Mouse (Mus musculus) splenic B cell, adult 2 months (primary cell): ENCODE results near the gene 1700001O22Rik.

Experiments
- DNase-seq: peaks from one replicate; pipeline ENCODE4 v3.0.0-alpha.2; 2011; ENCODE audit warnings: low read depth, low spot score
- H3K27me3 ChIP-seq: 2 replicates; pipeline ENCODE4 v1.6.1; 2012; ENCODE audit warnings: mild to moderate bottlenecking, low read length, moderate library complexity, mixed read lengths; ENCODE audit not compliant: control insufficient read depth, poor library complexity, insufficient read depth, severe bottlenecking
- H3K36me3 ChIP-seq: 2 replicates; pipeline ENCODE4 v1.6.1; 2012; ENCODE audit warnings: mild to moderate bottlenecking, low read length, moderate library complexity, mixed read lengths; ENCODE audit not compliant: control insufficient read depth, poor library complexity, insufficient read depth, severe bottlenecking

1700001O22Rik gene

DNA sequence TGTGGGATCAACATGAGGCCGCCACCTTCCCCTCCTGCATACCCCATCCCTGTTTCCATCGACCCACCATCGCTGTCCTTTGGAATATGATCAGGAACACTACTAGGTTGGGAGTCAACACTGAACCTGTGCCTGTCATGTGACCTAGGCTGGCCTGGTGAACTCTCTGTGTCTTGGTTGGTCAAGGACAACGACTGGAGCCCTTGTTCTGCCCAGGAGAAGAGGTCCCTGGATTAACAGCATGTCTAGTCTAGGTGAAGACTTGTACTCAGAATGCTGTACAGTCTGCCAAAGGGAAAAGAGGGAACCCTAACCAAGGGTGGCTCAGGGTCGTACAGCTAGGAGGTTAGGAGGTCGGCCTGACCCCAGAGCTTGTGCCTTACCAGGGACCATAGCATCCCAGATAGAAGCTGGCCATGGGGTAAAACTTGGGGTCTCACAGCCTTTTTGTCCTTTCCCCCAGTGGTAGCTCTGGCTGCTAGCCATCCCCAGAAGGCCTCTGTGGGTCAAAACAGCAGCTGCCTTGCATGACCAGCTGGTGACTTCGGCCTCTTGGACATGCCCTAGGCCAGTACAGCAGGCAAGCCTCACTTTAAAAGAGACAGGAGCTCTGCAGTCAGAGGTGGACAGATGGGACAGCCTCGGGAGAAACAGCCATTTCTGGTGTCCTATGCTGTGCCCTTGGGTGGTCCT is 30.0 kb downstream of the 1700001O22Rik start:
- Histone ChIP-seq H3K27me3 (peaks cover 3% of the 10 kb centered on the region; the same call in 1 of the 2 replicates), H3K36me3 (no peaks in the 10 kb centered on the region)
- no peak for DNase-seq

DNA sequence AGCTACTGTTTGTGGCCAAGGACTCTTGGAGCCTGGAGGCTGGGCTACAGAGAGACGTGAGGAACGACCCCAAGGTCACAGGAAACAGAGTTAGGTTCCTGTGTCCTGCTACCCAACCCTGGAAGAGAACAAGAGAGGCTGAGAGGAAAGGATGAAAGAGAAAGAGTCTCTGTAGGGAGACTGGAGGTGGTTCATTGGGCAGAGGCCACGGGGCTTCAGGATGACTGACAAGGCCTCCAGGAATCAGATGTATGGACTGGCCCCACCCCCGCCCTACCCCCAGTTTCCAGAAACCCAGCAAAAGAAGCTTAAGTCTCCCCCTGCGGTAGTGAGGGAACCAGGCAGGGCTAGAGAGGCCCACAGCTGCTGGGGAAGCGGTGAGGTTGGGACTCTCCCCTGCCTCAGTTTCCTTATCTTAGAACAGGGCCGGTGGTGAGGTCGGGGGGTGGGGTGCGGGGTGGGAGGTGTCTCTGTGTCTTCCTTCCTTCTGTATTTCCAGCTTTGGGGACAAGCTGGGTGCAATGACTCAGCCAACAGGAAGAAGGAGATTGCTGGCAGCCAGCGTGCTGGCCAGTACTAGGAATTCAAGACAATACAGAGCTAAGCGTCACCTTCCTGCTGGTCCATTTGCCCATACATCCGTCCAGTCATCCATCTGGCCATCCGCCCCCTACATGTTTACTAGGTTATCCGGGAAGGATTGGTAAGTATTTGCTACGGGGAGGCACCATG is 30.7 kb downstream of the 1700001O22Rik start:
- Histone ChIP-seq H3K27me3 (peaks cover 3% of the 10 kb centered on the region; the same call in 1 of the 2 replicates), H3K36me3 (no peaks in the 10 kb centered on the region)
- DNase-seq, result no peak

DNA sequence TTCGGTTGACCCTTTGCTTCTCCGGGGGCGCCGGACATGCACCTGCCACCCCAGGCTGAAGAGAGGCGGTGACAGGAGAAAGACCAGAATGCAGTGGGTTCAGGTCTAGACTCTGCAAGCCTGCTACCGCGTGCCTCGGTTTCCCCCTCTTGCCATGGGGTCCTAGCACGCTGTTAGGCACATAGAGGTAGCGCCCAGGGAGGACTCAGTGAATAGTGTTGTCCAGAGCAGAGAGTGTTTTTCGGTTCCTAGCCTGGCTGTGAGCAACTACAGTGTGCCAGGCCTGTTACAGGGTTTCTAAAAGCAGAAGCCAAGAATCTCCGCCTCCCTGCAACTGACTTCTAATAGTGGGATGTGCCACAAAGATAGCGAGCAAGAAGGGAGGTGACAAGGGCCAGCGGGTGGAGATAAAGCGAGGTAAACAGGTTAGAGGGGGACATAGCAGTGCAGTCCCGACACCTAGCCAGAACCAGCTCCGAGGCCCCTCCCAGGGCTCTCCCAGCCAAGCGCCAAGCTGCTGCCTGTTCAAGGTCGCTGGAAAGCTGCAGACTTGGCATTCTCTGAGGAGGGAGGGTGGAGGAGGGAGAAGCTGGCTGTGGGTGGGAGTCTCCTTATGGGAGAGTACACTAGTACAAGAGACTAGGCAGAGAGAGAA is 31.5 kb downstream of the 1700001O22Rik start:
- no peak for DNase-seq
- no peaks in the 10 kb centered on the region for H3K36me3 ChIP-seq
- H3K27me3 ChIP-seq, result peaks cover 3% of the 10 kb centered on the region; the same call in 1 of the 2 replicates

DNA sequence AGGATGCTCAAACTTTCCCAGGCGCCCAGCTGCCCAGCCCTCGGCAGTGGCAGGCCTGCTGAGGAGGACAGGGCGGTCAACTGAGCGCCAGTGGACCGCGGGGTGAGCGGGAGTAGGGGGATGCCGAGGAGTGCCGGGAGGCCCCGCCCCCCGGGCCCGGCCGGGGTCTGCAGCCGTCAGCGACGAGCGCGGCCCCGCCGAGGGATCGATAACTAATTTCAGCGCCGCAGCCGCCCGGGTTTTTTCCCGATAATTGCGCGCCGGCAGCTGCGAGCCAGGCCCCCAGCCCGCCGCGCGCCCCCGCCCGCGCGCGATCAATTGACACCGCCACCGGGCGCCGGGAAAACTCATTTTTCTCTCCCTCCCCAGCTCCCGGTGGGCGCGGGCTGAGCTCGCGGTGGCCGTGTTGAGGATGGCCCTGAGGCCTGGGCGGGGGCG is 32.1 kb downstream of the 1700001O22Rik start:
- no peak for DNase-seq
- H3K27me3 ChIP-seq, result peaks cover 3% of the 10 kb centered on the region; the same call in 1 of the 2 replicates
- H3K36me3 ChIP-seq, result no peaks in the 10 kb centered on the region

DNA sequence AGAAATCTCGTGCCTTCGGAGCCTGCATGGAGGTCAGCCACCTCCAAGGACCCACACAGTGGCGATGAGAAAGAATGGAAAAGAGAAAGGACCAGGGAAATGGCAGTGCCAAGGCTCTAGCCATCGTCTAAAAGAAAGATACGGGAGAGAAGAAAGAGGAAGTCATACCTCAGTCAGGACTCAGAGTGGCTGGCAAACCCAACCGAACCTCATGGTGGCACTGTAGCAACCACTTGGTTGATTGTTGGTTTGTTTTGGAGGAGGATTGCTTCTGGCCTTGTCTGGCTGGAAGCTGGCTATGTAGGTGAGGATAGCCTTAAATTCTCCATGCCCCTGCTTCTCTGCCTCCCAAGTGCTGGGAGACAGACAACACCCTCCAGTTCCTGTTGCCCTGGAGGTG is 34.3 kb downstream of the 1700001O22Rik start:
- no peaks in the 10 kb centered on the region for H3K36me3 ChIP-seq
- H3K27me3 ChIP-seq, result no peaks in the 10 kb centered on the region
- peak; percentile 60 for DNase-seq

DNA sequence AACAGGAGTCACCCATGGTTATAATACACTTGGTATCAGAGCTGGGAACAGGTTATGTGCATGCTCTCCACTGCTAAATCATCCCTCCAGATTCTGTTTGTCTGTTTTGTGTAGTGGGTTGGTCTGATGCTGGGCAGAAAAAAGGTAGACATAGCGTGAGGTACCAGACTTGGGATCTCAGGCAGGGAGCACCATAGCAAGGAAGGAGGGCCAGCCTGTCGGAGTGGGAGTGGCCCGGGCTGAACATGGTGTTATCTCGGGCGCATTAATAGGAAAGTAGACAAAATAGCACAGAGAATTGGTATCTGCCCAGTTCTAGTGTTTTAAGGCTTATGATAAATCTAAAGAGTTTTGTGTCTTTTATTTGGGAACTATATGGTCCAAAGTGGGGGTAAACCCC is 34.9 kb downstream of the 1700001O22Rik start:
- DNase-seq, result no peak
- Histone ChIP-seq H3K27me3 (no peaks in the 10 kb centered on the region), H3K36me3 (no peaks in the 10 kb centered on the region)

DNA sequence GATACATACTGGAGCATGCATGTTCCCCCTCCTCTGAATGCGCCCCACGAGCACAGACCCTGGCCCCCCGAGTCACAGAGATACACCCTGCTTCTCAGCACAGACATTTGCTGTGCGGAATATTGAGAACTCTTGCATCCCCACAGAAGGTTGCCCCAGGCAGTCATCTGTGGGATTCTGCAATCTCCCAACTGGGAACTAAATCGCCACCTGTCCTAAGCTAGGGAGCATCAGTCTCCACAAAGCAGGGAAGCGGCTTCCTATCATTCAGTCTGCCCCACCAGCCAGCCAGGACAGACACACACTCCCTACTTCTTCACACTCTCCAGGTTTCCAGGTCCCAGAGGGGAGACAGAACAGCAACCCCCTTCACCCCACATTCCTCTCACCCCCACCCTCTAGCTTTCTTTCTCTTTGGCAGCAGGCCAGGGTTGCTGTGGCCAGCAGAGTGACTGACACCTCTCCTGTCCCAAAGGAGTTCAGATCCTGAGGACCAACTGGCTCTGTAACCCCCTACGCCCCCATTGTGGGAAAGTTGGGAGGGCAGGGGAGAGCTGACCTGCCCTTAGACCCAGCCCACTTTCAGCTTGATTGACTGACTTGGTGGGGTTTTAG is 35.7 kb downstream of the 1700001O22Rik start:
- Histone ChIP-seq H3K36me3 (no peaks in the 10 kb centered on the region), H3K27me3 (no peaks in the 10 kb centered on the region)
- no peak for DNase-seq

DNA sequence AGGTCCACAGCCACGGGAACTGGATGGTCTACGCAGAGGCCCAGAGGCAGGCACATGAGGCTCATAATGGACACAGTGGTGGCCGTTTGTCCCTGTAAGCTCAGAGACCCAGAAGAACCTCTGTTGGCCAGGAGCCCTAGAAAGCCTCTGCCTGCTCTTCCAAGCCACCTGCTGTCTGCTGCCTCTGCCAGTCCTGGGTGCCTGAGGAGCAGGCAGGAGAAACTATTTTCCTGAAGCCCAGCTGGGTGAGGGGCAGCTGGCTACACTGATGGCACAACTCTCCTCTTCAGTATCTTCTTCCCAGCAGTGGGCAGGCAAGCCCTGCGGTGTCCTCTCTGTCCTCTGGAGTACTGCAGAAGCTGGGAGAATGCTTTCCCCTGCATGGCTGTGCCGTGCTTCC is 37.0 kb downstream of the 1700001O22Rik start:
- no peak for DNase-seq
- no peaks in the 10 kb centered on the region for H3K36me3 ChIP-seq
- H3K27me3 ChIP-seq, result no peaks in the 10 kb centered on the region

DNA sequence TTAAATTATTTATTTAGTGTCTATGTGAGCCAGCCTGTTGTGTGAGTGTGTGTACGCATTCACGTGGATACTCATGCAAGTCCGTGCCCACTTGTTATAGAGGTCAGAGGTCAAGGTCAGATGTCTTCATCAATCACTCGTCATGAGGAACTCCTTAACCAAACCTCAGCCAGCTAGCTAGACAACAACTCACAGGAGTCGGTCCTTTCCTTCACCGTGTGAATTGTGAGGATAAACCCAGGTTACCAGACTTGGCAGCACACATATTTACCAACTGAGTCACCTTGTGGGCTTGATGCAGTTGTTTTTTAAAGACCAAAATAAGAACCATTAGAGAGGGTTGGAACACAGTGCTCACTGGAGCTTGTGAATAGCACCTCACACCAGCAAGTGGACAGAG is 42.8 kb downstream of the 1700001O22Rik start:
- DNase-seq, result no peak
- H3K27me3 ChIP-seq, result no peaks in the 10 kb centered on the region
- no peaks in the 10 kb centered on the region for H3K36me3 ChIP-seq

DNA sequence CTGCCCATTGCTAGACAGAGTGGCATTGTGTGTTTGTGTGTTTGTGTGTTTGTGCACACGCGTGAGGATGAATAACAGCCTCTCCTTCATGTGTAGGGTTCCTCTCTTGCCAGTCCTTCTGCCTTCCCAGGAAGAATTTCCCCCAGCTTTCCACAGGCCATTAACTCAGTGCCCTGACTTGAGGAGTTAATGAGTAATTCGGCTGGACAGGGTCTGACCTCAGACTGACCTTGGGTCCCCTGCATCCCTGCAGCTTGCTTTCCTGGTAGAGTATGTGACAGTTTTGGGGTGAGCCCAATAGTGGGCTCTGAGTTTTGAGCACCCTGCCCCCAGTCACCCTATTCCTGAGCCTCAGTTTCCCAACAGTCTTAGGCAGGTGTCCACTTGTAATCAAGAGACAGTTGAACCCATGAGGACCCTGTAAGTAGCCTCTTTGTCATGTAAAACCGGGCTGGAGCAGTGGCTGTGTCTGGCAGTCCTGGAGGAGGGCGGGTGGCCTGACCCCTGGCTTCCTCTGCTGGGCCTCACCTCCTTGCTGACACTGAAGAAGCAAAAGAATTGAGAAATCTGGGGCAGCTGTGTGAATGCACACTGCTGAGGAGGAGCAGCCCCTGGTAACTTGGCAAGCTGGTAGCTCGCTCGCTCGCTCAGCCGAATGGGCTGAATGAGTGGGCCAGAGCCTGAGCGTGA is 43.5 kb downstream of the 1700001O22Rik start:
- Histone ChIP-seq H3K36me3 (no peaks in the 10 kb centered on the region), H3K27me3 (no peaks in the 10 kb centered on the region)
- no peak for DNase-seq

DNA sequence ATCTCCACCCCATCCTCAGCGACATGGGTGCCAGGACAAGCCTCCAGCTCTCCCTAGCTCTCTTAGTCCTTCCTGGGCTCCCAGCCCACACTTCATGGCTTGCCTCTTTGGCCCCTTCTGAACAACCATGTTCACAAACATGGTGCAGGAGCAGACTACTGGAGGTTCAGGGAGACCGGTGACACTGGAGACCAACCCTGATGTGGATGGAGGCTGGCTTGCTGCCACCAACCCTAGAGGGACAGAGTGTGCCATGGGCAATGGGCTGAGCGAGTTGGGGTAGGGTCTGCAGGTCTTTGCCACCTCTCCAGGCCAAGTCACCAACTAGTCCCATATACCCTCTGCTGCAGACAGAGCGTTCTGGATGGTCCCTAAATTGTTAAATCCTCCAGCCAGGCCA is 44.0 kb downstream of the 1700001O22Rik start:
- H3K27me3 ChIP-seq, result no peaks in the 10 kb centered on the region
- H3K36me3 ChIP-seq, result no peaks in the 10 kb centered on the region
- no peak for DNase-seq

DNA sequence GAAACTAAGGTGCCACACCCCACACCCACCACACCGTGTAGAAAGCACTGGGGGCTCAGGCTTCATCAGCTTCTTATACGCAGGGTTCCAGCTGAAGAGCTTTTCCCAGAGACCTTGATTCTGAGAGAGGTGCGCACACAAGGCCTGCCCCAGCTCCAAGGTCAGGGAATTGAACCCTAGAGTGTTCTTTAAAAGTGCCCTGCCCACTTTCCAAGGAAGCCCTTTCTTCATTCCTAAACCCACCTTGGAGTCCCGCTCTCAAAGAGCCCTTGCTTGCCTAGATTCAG is 44.4 kb downstream of the 1700001O22Rik start:
- Histone ChIP-seq H3K27me3 (no peaks in the 10 kb centered on the region), H3K36me3 (no peaks in the 10 kb centered on the region)
- DNase-seq, result no peak

DNA sequence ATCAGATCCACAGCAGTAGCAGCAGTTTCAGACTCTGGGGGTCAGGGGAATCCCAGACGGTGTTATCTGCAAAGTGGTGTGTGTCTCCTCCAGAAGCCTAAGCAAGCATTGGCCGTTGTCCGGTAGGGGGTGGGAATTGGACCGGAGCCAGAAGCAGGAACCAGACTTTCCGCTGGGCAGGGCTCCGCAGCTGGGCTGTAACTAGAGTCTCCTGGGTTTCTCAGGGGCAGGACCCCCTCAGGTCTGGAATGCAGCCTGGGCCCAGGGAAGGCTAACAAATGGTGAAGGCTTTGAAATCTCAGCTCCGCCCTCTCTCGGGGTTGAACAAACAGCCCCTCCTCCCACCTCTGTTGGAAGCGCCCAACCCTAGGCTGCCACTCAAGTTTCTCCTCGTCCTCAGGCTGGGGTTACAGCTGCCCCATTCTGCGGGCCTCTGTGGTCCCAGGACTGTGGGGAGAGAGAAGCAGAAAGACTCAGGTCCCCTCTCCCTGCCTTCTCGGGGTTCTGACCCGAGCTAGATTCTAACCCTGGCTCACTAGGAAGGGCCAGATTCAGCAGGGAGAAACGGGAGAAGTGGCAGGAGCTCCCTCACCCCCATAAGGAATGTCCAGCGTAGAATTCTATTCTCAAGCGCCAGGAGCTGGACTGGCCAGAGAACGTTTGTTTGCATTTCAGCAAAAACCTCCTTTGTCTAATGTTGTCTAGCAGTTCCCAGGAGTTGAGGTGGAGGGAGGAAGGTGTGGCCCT is 44.9 kb downstream of the 1700001O22Rik start:
- no peak for DNase-seq
- no peaks in the 10 kb centered on the region for H3K27me3 ChIP-seq
- H3K36me3 ChIP-seq, result no peaks in the 10 kb centered on the region
